Mouse (Mus musculus) myocyte (in vitro differentiated cells): ENCODE measurements around the gene Gm3625. TPM values are rescaled to one million over a fixed set of nuclear protein-coding genes. Genes with fewer than 3 reads are reported as not detected.

Experiments
- H3K27me3 ChIP-seq: one replicate; pipeline ENCODE4 v1.6.1; 2011; ENCODE audit not compliant: control insufficient read depth, insufficient read depth, insufficient read length
- H3K36me3 ChIP-seq: one replicate; pipeline ENCODE4 v1.6.1; 2011; ENCODE audit not compliant: control insufficient read depth, insufficient read depth
- H3K4me2 ChIP-seq: one replicate; pipeline ENCODE4 v1.6.1; 2011; ENCODE audit warnings: low read depth, control low read depth
- H3K4me3 ChIP-seq: one replicate; pipeline ENCODE4 v1.5.1; 2011; ENCODE audit warnings: mild to moderate bottlenecking, control low read depth, moderate library complexity
- H3K79me2 ChIP-seq: one replicate; pipeline ENCODE4 v1.6.1; 2011; ENCODE audit not compliant: control insufficient read depth, insufficient read depth
- H3ac ChIP-seq: one replicate; pipeline ENCODE4 v1.6.1; 2011; ENCODE audit not compliant: control insufficient read depth, insufficient read length
- CEBPB ChIP-seq: IDR thresholded peaks from 2 replicates; pipeline ENCODE4 v1.6.1; 2011; ENCODE audit warnings: mild to moderate bottlenecking, moderate library complexity; ENCODE audit not compliant: poor library complexity, insufficient read depth, severe bottlenecking
- E2F4 ChIP-seq: IDR thresholded peaks from one replicate; pipeline ENCODE4 v1.6.1; 2011; ENCODE audit warnings: mild to moderate bottlenecking, control low read depth, moderate library complexity; ENCODE audit not compliant: insufficient read depth
- MAX ChIP-seq: IDR thresholded peaks from one replicate; pipeline ENCODE4 v1.6.1; 2011; ENCODE audit warnings: low read depth, mild to moderate bottlenecking, control low read depth
- MYOD1 ChIP-seq, 3 experiments: IDR thresholded peaks; one replicate each; pipeline ENCODE4 v1.6.1; 2011; ENCODE audit warnings: control low read depth in 2 of 3, low read depth in 2 of 3, mild to moderate bottlenecking in 2 of 3, moderate library complexity in 1 of 3; ENCODE audit not compliant: insufficient read length in 2 of 3, control insufficient read depth in 1 of 3
- MYOG ChIP-seq, 3 experiments: IDR thresholded peaks; one replicate each; pipeline ENCODE4 v1.6.1; 2011; ENCODE audit warnings: control low read depth in 2 of 3, low read depth in 2 of 3, mild to moderate bottlenecking in 2 of 3; ENCODE audit not compliant: insufficient read length in 2 of 3, control insufficient read depth in 1 of 3, insufficient read depth in 1 of 3
- POLR2A ChIP-seq: IDR thresholded peaks from one replicate; pipeline ENCODE4 v1.6.1; 2011; ENCODE audit warnings: low read depth, mild to moderate bottlenecking, control low read depth, moderate library complexity; ENCODE audit not compliant: insufficient read length
- POLR2AphosphoS2 ChIP-seq: IDR thresholded peaks from one replicate; pipeline ENCODE4 v1.6.1; 2011; ENCODE audit warnings: low read depth, control low read depth; ENCODE audit not compliant: insufficient read length
- REST ChIP-seq: IDR thresholded peaks from one replicate; pipeline ENCODE4 v1.6.1; 2011; ENCODE audit warnings: mild to moderate bottlenecking, control low read depth, moderate library complexity; ENCODE audit not compliant: insufficient read depth, insufficient read length
- SRF ChIP-seq: IDR thresholded peaks from one replicate; pipeline ENCODE4 v1.6.1; 2011; ENCODE audit warnings: low read depth; ENCODE audit not compliant: control insufficient read depth, insufficient read length
- TCF12 ChIP-seq: IDR thresholded peaks from one replicate; pipeline ENCODE4 v1.6.1; 2011; ENCODE audit warnings: mild to moderate bottlenecking, control low read depth; ENCODE audit not compliant: poor library complexity, insufficient read depth, severe bottlenecking
- TCF3 ChIP-seq: IDR thresholded peaks from one replicate; pipeline ENCODE4 v1.6.1; 2011; ENCODE audit warnings: low read depth, control low read depth; ENCODE audit not compliant: insufficient read length
- USF1 ChIP-seq: IDR thresholded peaks from one replicate; pipeline ENCODE4 v1.6.1; 2011; ENCODE audit warnings: low read depth, mild to moderate bottlenecking, control low read depth, moderate library complexity
- polyA plus RNA-seq: library from polyadenylated mRNA; unstranded; fragments of >200 nt; fragmentation: generic; extraction: Trizol; gene quantifications from one replicate; pipeline ENCODE4 v1.2.1, GENCODE M21; 2012; ENCODE audit warnings: missing spikeins

Gene Gm3625
- polyA plus RNA-seq, 1 experiment, result not detected

- no peak overlapping the region for H3K4me2 ChIP-seq
- no peaks in the 10 kb centered on the region for H3K79me2 ChIP-seq
- no peak for TF ChIP-seq E2F4
- no peak for TF ChIP-seq MAX
- no peak for TF ChIP-seq CEBPB
- no peak for TF ChIP-seq SRF
- no peak for TF ChIP-seq POLR2AphosphoS2
- TF ChIP-seq TCF12, result no peak
- TF ChIP-seq POLR2A, result no peak
- TF ChIP-seq MYOD1 (IDR thresholded peaks at IDR 0.05; ENCODE audit: control insufficient read depth in 1 of 3, insufficient read length in 2 of 3, low read depth in 2 of 3), result no peak
- no peak for TF ChIP-seq MYOG (IDR thresholded peaks at IDR 0.05; ENCODE audit: control insufficient read depth in 1 of 3, insufficient read depth in 1 of 3, insufficient read length in 2 of 3, low read depth in 2 of 3)
- no peak for TF ChIP-seq REST
- TF ChIP-seq TCF3, result no peak
- no peak for TF ChIP-seq USF1
- H3K36me3 ChIP-seq, result no peaks in the 10 kb centered on the region
- no peak overlapping the region for H3ac ChIP-seq
- H3K27me3 ChIP-seq, result no peaks in the 10 kb centered on the region
- no peak overlapping the region for H3K4me3 ChIP-seq
Observed at GRCm38 (mm10) chr12:4582326-4582725, 10.4 kb downstream of the Gm3625 start.

- Histone ChIP-seq H3K27me3 (no peaks in the 10 kb centered on the region), H3K36me3 (no peaks in the 10 kb centered on the region), H3K4me2 (peak overlapping the region; percentile 0), H3K79me2 (no peaks in the 10 kb centered on the region), H3ac (no peak overlapping the region), H3K4me3 (no peak overlapping the region)
- TF ChIP-seq CEBPB (no peak), E2F4 (no peak), TCF3 (no peak), REST (no peak), MAX (no peak), SRF (no peak), MYOG (IDR thresholded peaks at IDR 0.05; ENCODE audit: control insufficient read depth in 1 of 3, insufficient read depth in 1 of 3, insufficient read length in 2 of 3, low read depth in 2 of 3) (no peak), USF1 (no peak), POLR2A (no peak), MYOD1 (IDR thresholded peaks at IDR 0.05; ENCODE audit: control insufficient read depth in 1 of 3, insufficient read length in 2 of 3, low read depth in 2 of 3) (no peak)
Observed at GRCm38 (mm10) chr12:4574065-4574464, 18.7 kb downstream of the Gm3625 start.

GRCm38 (mm10) chr12:4571864-4572263, 20.9 kb downstream of the Gm3625 start:
- H3K36me3 ChIP-seq, result no peaks in the 10 kb centered on the region

GRCm38 (mm10) chr12:4558475-4559279, 34.0 kb downstream of the Gm3625 start:
- peak; percentile 56; the same call in 1 of the 2 replicates for TF ChIP-seq CEBPB
- TF ChIP-seq TCF12, result no peak
- H3K36me3 ChIP-seq, result no peaks in the 10 kb centered on the region
- H3K27me3 ChIP-seq, result no peaks in the 10 kb centered on the region
- no peak overlapping the region for H3ac ChIP-seq
- H3K4me2 ChIP-seq, result peak overlapping the region; percentile 20
- no peak overlapping the region for H3K4me3 ChIP-seq
- no peaks in the 10 kb centered on the region for H3K79me2 ChIP-seq

More at GRCm38 (mm10) chr12:4571864-4572263, 20.9 kb downstream of the Gm3625 start:
- Histone ChIP-seq H3K79me2 (no peaks in the 10 kb centered on the region), H3K4me2 (no peak overlapping the region), H3K4me3 (no peak overlapping the region), H3ac (no peak overlapping the region), H3K27me3 (no peaks in the 10 kb centered on the region)
- TF ChIP-seq USF1, result no peak
- TF ChIP-seq MAX, result no peak
- TF ChIP-seq TCF12, result no peak
- no peak for TF ChIP-seq MYOD1 (IDR thresholded peaks at IDR 0.05; ENCODE audit: control insufficient read depth in 1 of 3, insufficient read length in 2 of 3, low read depth in 2 of 3)
- no peak for TF ChIP-seq POLR2AphosphoS2
- TF ChIP-seq E2F4, result no peak

- peak; percentile 52; the same call in 1 of the 2 replicates for TF ChIP-seq CEBPB
- TF ChIP-seq MYOG (IDR thresholded peaks at IDR 0.05; ENCODE audit: control insufficient read depth in 1 of 3, insufficient read depth in 1 of 3, insufficient read length in 2 of 3, low read depth in 2 of 3), result no peak
- TF ChIP-seq SRF, result no peak
- no peak for TF ChIP-seq E2F4
- no peak overlapping the region for H3ac ChIP-seq
- H3K4me3 ChIP-seq, result no peak overlapping the region
- no peaks in the 10 kb centered on the region for H3K36me3 ChIP-seq
- H3K79me2 ChIP-seq, result no peaks in the 10 kb centered on the region
- H3K27me3 ChIP-seq, result no peaks in the 10 kb centered on the region
- peak overlapping the region; percentile 20 for H3K4me2 ChIP-seq
Observed at GRCm38 (mm10) chr12:4558013-4558412, 34.7 kb downstream of the Gm3625 start.
